Mouse (Mus musculus) MEL (cell line): ENCODE measurements around the gene Snrpd3. TPM values are rescaled to one million over a fixed set of nuclear protein-coding genes. Genes with fewer than 3 reads are reported as not detected.

Experiments
- DNase-seq: peaks from one replicate; pipeline ENCODE4 v3.0.0; 2011; ENCODE audit warnings: low read depth, low spot score
- H3K27ac ChIP-seq: 2 replicates; pipeline ENCODE4 v1.5.1; 2012; ENCODE audit warnings: low read depth, mild to moderate bottlenecking, control low read depth, low read length, moderate library complexity; ENCODE audit not compliant: control insufficient read depth
- H3K27me3 ChIP-seq, 2 experiments: fragments of 150-350 bp in 1 of 2; sonication (generic) in 1 of 2; 2 replicates each; pipeline ENCODE4 v1.6.1; 2012; ENCODE audit warnings: low read length in 2 of 2, mild to moderate bottlenecking in 2 of 2, improper control_type of control experiment in 1 of 2, moderate library complexity in 1 of 2; ENCODE audit not compliant: insufficient read depth in 2 of 2, control insufficient read depth in 1 of 2
- H3K36me3 ChIP-seq, 2 experiments: 2 replicates each; pipeline ENCODE4 v1.6.1; 2012 to 2014; ENCODE audit warnings: low read length in 2 of 2, improper control_type of control experiment in 1 of 2, inconsistent platforms in 1 of 2, mild to moderate bottlenecking in 1 of 2; ENCODE audit not compliant: insufficient read depth in 2 of 2, control insufficient read depth in 1 of 2
- H3K4me1 ChIP-seq, 2 experiments: fragments of 150-350 bp in 1 of 2; sonication (generic) in 1 of 2; 2 replicates each; pipeline ENCODE4 v1.6.1; 2012; ENCODE audit warnings: low read length in 2 of 2, improper control_type of control experiment in 1 of 2, mild to moderate bottlenecking in 1 of 2; ENCODE audit not compliant: insufficient read depth in 2 of 2, control insufficient read depth in 1 of 2
- H3K4me3 ChIP-seq, 2 experiments: fragments of 150-350 bp in 1 of 2; sonication (generic) in 1 of 2; 2 replicates each; pipeline ENCODE4 v1.5.1; 2012; ENCODE audit warnings: low read depth in 2 of 2, low read length in 2 of 2, mild to moderate bottlenecking in 2 of 2, moderate library complexity in 2 of 2, control low read depth in 1 of 2, improper control_type of control experiment in 1 of 2; ENCODE audit not compliant: control insufficient read depth in 1 of 2, insufficient read depth in 1 of 2
- H3K79me2 ChIP-seq: 2 replicates; pipeline ENCODE4 v1.6.1; 2012; ENCODE audit warnings: mild to moderate bottlenecking, low read length, moderate library complexity; ENCODE audit not compliant: control insufficient read depth, poor library complexity, insufficient read depth
- H3K9ac ChIP-seq: 2 replicates; pipeline ENCODE4 v1.6.1; 2012; ENCODE audit warnings: low read depth, mild to moderate bottlenecking, control low read depth, low read length, moderate library complexity; ENCODE audit not compliant: control insufficient read depth, poor library complexity, severe bottlenecking
- H3K9me3 ChIP-seq: fragments of 150-350 bp; sonication (generic); replicated peaks from 2 replicates; pipeline ENCODE4 v1.6.1; 2012; ENCODE audit warnings: mild to moderate bottlenecking, low read length, improper control_type of control experiment, moderate library complexity; ENCODE audit not compliant: insufficient read depth
- BHLHE40 ChIP-seq: IDR thresholded peaks from 2 replicates; pipeline ENCODE4 v1.6.1; 2012; ENCODE audit warnings: low read depth, mild to moderate bottlenecking, inconsistent platforms, low read length, improper control_type of control experiment, borderline replicate concordance
- CTCF ChIP-seq, 3 experiments: IDR thresholded peaks in 2 of 3; conservative IDR thresholded peaks in 1 of 3; 2 replicates each; pipeline ENCODE4 v1.5.1; 2011 to 2012; ENCODE audit warnings: low read length in 3 of 3, low read depth in 2 of 3, mild to moderate bottlenecking in 2 of 3, improper control_type of control experiment in 1 of 3, inconsistent platforms in 1 of 3, mixed read lengths in 1 of 3, moderate library complexity in 1 of 3; ENCODE audit not compliant: control insufficient read depth in 1 of 3, insufficient read depth in 1 of 3, poor library complexity in 1 of 3, severe bottlenecking in 1 of 3
- ELF1 ChIP-seq: IDR thresholded peaks from 2 replicates; pipeline ENCODE4 v1.6.1; 2014; ENCODE audit warnings: low read depth, mild to moderate bottlenecking, inconsistent platforms, low read length, improper control_type of control experiment, moderate library complexity
- EP300 ChIP-seq, 2 experiments: IDR thresholded peaks; 2 replicates each; pipeline ENCODE4 v1.6.1; 2011; ENCODE audit warnings: improper control_type of control experiment in 2 of 2, low read length in 2 of 2, low read depth in 1 of 2, mild to moderate bottlenecking in 1 of 2
- ETS1 ChIP-seq: IDR thresholded peaks from 2 replicates; pipeline ENCODE4 v1.6.1; 2012; ENCODE audit warnings: low read depth, mild to moderate bottlenecking, inconsistent platforms, low read length, improper control_type of control experiment, moderate library complexity
- GABPA ChIP-seq: IDR thresholded peaks from 2 replicates; pipeline ENCODE4 v1.6.1; 2012; ENCODE audit warnings: low read depth, mild to moderate bottlenecking, inconsistent platforms, low read length, improper control_type of control experiment, moderate library complexity
- GATA1 ChIP-seq: IDR thresholded peaks from 2 replicates; pipeline ENCODE4 v1.6.1; 2011; ENCODE audit warnings: low read depth, low read length, improper control_type of control experiment
- HCFC1 ChIP-seq: IDR thresholded peaks from 2 replicates; pipeline ENCODE4 v1.6.1; 2012; ENCODE audit warnings: low read depth, mild to moderate bottlenecking, inconsistent platforms, low read length, improper control_type of control experiment, moderate library complexity
- JUND ChIP-seq: IDR thresholded peaks from 2 replicates; pipeline ENCODE4 v1.6.1; 2011; ENCODE audit warnings: low read depth, mild to moderate bottlenecking, improper control_type of control experiment, low read length
- MAX ChIP-seq: IDR thresholded peaks from 2 replicates; pipeline ENCODE4 v1.6.1; 2011; ENCODE audit warnings: low read length, improper control_type of control experiment
- MAZ ChIP-seq: IDR thresholded peaks from 2 replicates; pipeline ENCODE4 v1.6.1; 2012; ENCODE audit warnings: low read depth, mild to moderate bottlenecking, inconsistent platforms, low read length, improper control_type of control experiment
- MXI1 ChIP-seq: IDR thresholded peaks from 2 replicates; pipeline ENCODE4 v1.6.1; 2011; ENCODE audit warnings: mild to moderate bottlenecking, low read depth, low read length, improper control_type of control experiment
- MYC ChIP-seq: IDR thresholded peaks from 2 replicates; pipeline ENCODE4 v1.6.1; 2011; ENCODE audit warnings: low read depth, mild to moderate bottlenecking, low read length, improper control_type of control experiment, moderate library complexity
- NRF1 ChIP-seq: IDR thresholded peaks from 2 replicates; pipeline ENCODE4 v1.6.1; 2014; ENCODE audit warnings: low read depth, mild to moderate bottlenecking, inconsistent platforms, low read length, improper control_type of control experiment, moderate library complexity; ENCODE audit not compliant: poor library complexity, insufficient read depth, severe bottlenecking
- POLR2A ChIP-seq, 2 experiments: IDR thresholded peaks; 2 replicates each; pipeline ENCODE4 v1.6.1; 2011 to 2012; ENCODE audit warnings: low read length in 2 of 2, mild to moderate bottlenecking in 2 of 2, control low read depth in 1 of 2, improper control_type of control experiment in 1 of 2, low read depth in 1 of 2, moderate library complexity in 1 of 2; ENCODE audit not compliant: control insufficient read depth in 1 of 2, insufficient read depth in 1 of 2, poor library complexity in 1 of 2
- POLR2AphosphoS5 ChIP-seq: IDR thresholded peaks from 2 replicates; pipeline ENCODE4 v1.6.1; 2012; ENCODE audit warnings: low read depth, borderline replicate concordance, mild to moderate bottlenecking, inconsistent platforms, low read length, moderate library complexity, mixed read lengths
- SIN3A ChIP-seq: IDR thresholded peaks from 2 replicates; pipeline ENCODE4 v1.6.1; 2012; ENCODE audit warnings: low read length, improper control_type of control experiment, inconsistent platforms
- TAL1 ChIP-seq: IDR thresholded peaks from 2 replicates; pipeline ENCODE4 v1.6.1; 2012; ENCODE audit warnings: mild to moderate bottlenecking, inconsistent platforms, low read length, moderate library complexity, mixed read lengths
- TBP ChIP-seq: IDR thresholded peaks from 2 replicates; pipeline ENCODE4 v1.8.0; 2011; ENCODE audit warnings: low read depth, low read length, improper control_type of control experiment
- TCF12 ChIP-seq: IDR thresholded peaks from 2 replicates; pipeline ENCODE4 v1.6.1; 2014; ENCODE audit warnings: low read depth, mild to moderate bottlenecking, inconsistent platforms, low read length, improper control_type of control experiment, moderate library complexity
- USF2 ChIP-seq, 2 experiments: IDR thresholded peaks; 2 replicates each; pipeline ENCODE4 v1.6.1; 2011 to 2012; ENCODE audit warnings: improper control_type of control experiment in 2 of 2, low read length in 2 of 2, borderline replicate concordance in 1 of 2, inconsistent platforms in 1 of 2, low read depth in 1 of 2, mild to moderate bottlenecking in 1 of 2; ENCODE audit not compliant: insufficient read depth in 1 of 2
- ZC3H11A ChIP-seq: IDR thresholded peaks from 2 replicates; pipeline ENCODE4 v1.6.1; 2012; ENCODE audit warnings: low read depth, mild to moderate bottlenecking, inconsistent platforms, low read length, improper control_type of control experiment
- ZNF384 ChIP-seq: IDR thresholded peaks from 2 replicates; pipeline ENCODE4 v1.6.1; 2012; ENCODE audit warnings: low read depth, mild to moderate bottlenecking, inconsistent platforms, low read length, improper control_type of control experiment
- polyA plus RNA-seq, 2 experiments: library from polyadenylated mRNA; stranded (reverse) in 1 of 2; unstranded in 1 of 2; fragments of >175 nt in 1 of 2; fragments of >200 nt in 1 of 2; gene quantifications; 2 replicates each; pipeline versions ENCODE4 v1.2.1 to v1.2.4; 2012; ENCODE audit warnings: low replicate concordance in 2 of 2, low read depth in 1 of 2; ENCODE audit not compliant: insufficient read length in 2 of 2, insufficient read depth in 1 of 2, missing spikeins in 1 of 2
- total RNA-seq: library from RNA; depleted of rRNA; stranded (reverse); fragments of 300-350 nt; gene quantifications from 2 replicates; pipeline ENCODE4 v1.2.3, GENCODE M21; 2012

Gene Snrpd3
- total and polyA plus RNA-seq, 3 experiments = 155 to 643 TPM; not detected in 1

GRCm38 (mm10) chr10:75514361-75514760, 3.0 kb upstream of the Snrpd3 start:
- H3K9ac ChIP-seq = peak overlapping the region; percentile 47
- peak overlapping the region; percentile 96 for H3K27ac ChIP-seq
- peak overlapping the region; percentile 30 to 36 for H3K4me3 ChIP-seq
- peaks cover 2 to 28% of the 10 kb centered on the region in 2 experiments; a peak in 3 of 4 replicates for H3K36me3 ChIP-seq
- peaks cover 15 to 28% of the 10 kb centered on the region in 2 experiments for H3K4me1 ChIP-seq
- TF ChIP-seq JUND (no peak), POLR2AphosphoS5 (no peak), USF2 (IDR thresholded peaks at IDR 0.05; ENCODE audit: borderline replicate concordance in 1 of 2, insufficient read depth in 1 of 2, low read depth in 1 of 2, low read length in 2 of 2) (no peak), ZNF384 (no peak), MAX (no peak; the same call in 1 of the 2 replicates), NRF1 (no peak), MXI1 (peak; percentile 76), TAL1 (no peak), MAZ (peak; percentile 67; the same call in 1 of the 2 replicates), GABPA (no peak), CTCF (IDR thresholded peaks at IDR 0.05 in 2 of 3, conservative IDR thresholded peaks at IDR 0.05 in 1 of 3; ENCODE audit: control insufficient read depth in 1 of 3, insufficient read depth in 1 of 3, low read depth in 2 of 3, low read length in 3 of 3, poor library complexity in 1 of 3, severe bottlenecking in 1 of 3) (no peak), GATA1 (peak; percentile 86), MYC (peak; percentile 76; the same call in 1 of the 2 replicates), EP300 (IDR thresholded peaks at IDR 0.05; ENCODE audit: low read depth in 1 of 2, low read length in 2 of 2) (peak in 1 of 2 experiments; percentile 63; a peak in 2 of 4 replicates), HCFC1 (0 out of 2 replicates have a peak, but pooled peaks have one; percentile 13), ZC3H11A (no peak), ELF1 (no peak), BHLHE40 (peak; percentile 88), SIN3A (peak; percentile 54; the same call in 1 of the 2 replicates), TCF12 (peak; percentile 28; the same call in 1 of the 2 replicates), TBP (0 out of 2 replicates have a peak, but pooled peaks have one; percentile 12), POLR2A (IDR thresholded peaks at IDR 0.05; ENCODE audit: control insufficient read depth in 1 of 2, insufficient read depth in 1 of 2, low read depth in 1 of 2, low read length in 2 of 2, poor library complexity in 1 of 2) (no peak), ETS1 (peak; percentile 63)
- H3K9me3 ChIP-seq = no peaks in the 10 kb centered on the region
- peaks cover 22% of the 10 kb centered on the region for H3K79me2 ChIP-seq
- H3K27me3 ChIP-seq = no peaks in the 10 kb centered on the region
- DNase-seq = peak; percentile 54
